Mouse (Mus musculus): ENCODE measurements at regions not wholly inside any gene's neighbourhood (a gene's known extent, or its start where the extent isn't known, plus 50 kb on each side); places are given as distances from the start of the nearest gene placed in this dataset.
A peak's percentile ranks its signal among the peaks of the same experiment; 100 is the strongest.

GRCm38 (mm10) chr17:72782775-72783174 is 53.5 kb upstream of the Ypel5 start:
- peak; percentile 16 for DNase-seq (ENCODE audit: low spot score)

- DNase-seq (ENCODE audit: low spot score) = peak; percentile 81
Observed at GRCm38 (mm10) chr17:72781786-72782185, 54.5 kb upstream of the Ypel5 start.

GRCm38 (mm10) chr17:72768266-72768665 is 68.0 kb upstream of the Ypel5 start:
- no peak for DNase-seq (ENCODE audit: low spot score)

- DNase-seq (ENCODE audit: low spot score) = no peak
Observed at GRCm38 (mm10) chr17:72760937-72761336, 75.3 kb upstream of the Ypel5 start.

GRCm38 (mm10) chr17:72746411-72746810 is 89.8 kb upstream of the Ypel5 start:
- DNase-seq (ENCODE audit: low spot score) = no peak

- DNase-seq (ENCODE audit: low spot score) = no peak
Observed at GRCm38 (mm10) chr17:72733006-72733405, 103.2 kb upstream of the Ypel5 start.

- no peak for DNase-seq (ENCODE audit: low spot score)
Observed at GRCm38 (mm10) chr17:72731691-72732090, 104.6 kb upstream of the Ypel5 start.

GRCm38 (mm10) chr17:72731175-72731574 is 105.1 kb upstream of the Ypel5 start:
- no peak for DNase-seq (ENCODE audit: low spot score)

- DNase-seq (ENCODE audit: low spot score) = peak; percentile 35
Observed at GRCm38 (mm10) chr17:72720753-72721152, 115.5 kb upstream of the Ypel5 start.

GRCm38 (mm10) chr17:72719618-72720017 is 115.2 kb upstream of the Alk start:
- DNase-seq (ENCODE audit: low spot score) = no peak

- no peak for DNase-seq (ENCODE audit: low spot score)
Observed at GRCm38 (mm10) chr17:72691630-72692029, 87.2 kb upstream of the Alk start.

GRCm38 (mm10) chr17:72689606-72690005 is 85.2 kb upstream of the Alk start:
- no peak for DNase-seq (ENCODE audit: low spot score)

GRCm38 (mm10) chr17:72688800-72689199 is 84.4 kb upstream of the Alk start:
- no peak for DNase-seq (ENCODE audit: low spot score)

- no peak for DNase-seq (ENCODE audit: low spot score)
Observed at GRCm38 (mm10) chr17:72674658-72675057, 70.2 kb upstream of the Alk start.

- DNase-seq (ENCODE audit: low spot score) = no peak
Observed at GRCm38 (mm10) chr17:72672010-72672409, 67.6 kb upstream of the Alk start.

GRCm38 (mm10) chr17:72666961-72667360 is 62.5 kb upstream of the Alk start:
- DNase-seq (ENCODE audit: low spot score) = no peak

- no peak for DNase-seq (ENCODE audit: low spot score)
Observed at GRCm38 (mm10) chr17:72661678-72662077, 57.3 kb upstream of the Alk start.

- no peak for DNase-seq (ENCODE audit: low spot score)
Observed at GRCm38 (mm10) chr17:72658744-72659143, 54.3 kb upstream of the Alk start.

GRCm38 (mm10) chr17:72657826-72658225 is 53.4 kb upstream of the Alk start:
- DNase-seq (ENCODE audit: low spot score) = no peak

All from MN1 (cell line).